Mouse (Mus musculus): Measurements from ENCODE around the gene 4930558K02Rik.

DNA sequence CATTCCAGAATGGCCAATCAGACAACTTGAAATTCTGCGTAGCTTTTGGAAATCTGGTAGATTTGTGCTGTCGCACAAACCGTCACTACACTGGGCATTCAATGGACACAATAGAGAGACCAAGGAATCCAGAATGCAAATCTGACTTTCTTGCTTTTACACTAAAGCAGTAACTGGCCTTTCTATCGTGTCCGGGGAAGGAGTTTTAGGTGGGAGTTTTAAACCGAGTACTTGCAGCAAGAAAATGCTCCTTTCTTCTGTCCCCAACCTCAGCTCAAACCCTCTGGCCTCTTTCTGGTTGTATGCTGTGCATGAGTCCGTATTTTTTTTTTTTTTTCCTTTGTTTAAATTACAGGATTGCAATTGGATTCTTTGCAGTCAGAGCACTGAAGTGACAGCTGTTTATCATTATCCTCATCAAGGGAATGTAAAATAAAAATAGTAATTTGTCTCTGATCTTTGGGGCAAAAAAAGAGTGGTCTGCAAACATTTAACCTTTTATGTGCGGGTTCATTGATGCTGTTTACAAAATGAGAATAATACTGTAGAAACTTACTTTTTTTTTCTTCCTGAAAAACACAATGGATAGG is 44.3 kb upstream of the 4930558K02Rik start:
- TF ChIP-seq POLR2A (IDR thresholded peaks at IDR 0.05; ENCODE audit: borderline replicate concordance, insufficient read depth, low read length) (no peak), CTCF (IDR thresholded peaks at IDR 0.05; ENCODE audit: borderline replicate concordance, insufficient read depth, low read depth, low read length) (no peak)
